Mouse (Mus musculus): ENCODE data around the gene Cited2.

DNA sequence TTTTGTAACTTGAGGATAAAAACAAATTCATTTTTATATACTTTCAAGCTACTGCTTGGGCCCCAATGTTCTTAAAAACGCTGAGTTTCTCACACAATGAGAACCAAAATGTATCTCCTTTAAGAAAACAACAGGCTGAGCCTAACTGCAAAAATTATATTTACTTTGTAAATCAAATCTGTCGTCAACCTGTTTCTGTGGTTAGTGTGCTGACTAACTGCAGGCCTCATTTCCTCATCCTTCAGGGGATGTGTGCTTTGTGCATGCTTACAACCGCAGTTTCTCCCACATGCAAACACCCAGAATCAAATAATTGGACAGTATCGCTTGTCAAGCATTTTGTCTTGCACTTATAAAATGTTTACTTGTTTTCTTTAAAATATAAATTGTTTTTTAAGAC is 52.1 kb downstream of the Cited2 start:
- TF ChIP-seq CTCF (IDR thresholded peaks at IDR 0.05; ENCODE audit: borderline replicate concordance, extremely low read depth, insufficient read depth, insufficient read length), result no peak
- TF ChIP-seq POLR2A (IDR thresholded peaks at IDR 0.05; ENCODE audit: borderline replicate concordance, extremely low read depth, insufficient read depth, insufficient read length, poor library complexity, severe bottlenecking), result no peak

Measured in brain, embryonic 14.5 days (tissue).